Mouse (Mus musculus): ENCODE data around the gene Cntn2. TPM values are rescaled to one million over a fixed set of nuclear protein-coding genes. Genes with fewer than 3 reads are reported as not detected.

Gene Cntn2
- polyA plus RNA-seq, 1 experiment from 2014 or later = 0.30 TPM

- 38% methylated on average over 4 of the region's 4 CpGs for WGBS
- Histone ChIP-seq H3K27ac (no peak overlapping the region), H3K36me3 (no peaks in the 10 kb centered on the region), H3K27me3 (0 out of 2 replicates have a peak, but pooled peaks cover 3% of the 10 kb centered on the region), H3K4me3 (replicated peaks) (no peak overlapping the region), H3K9ac (no peak overlapping the region), H3K4me1 (0 out of 2 replicates have a peak, but pooled peaks cover 6% of the 10 kb centered on the region), H3K9me3 (replicated peaks) (no peaks in the 10 kb centered on the region), H3K4me2 (no peak overlapping the region)
- ATAC-seq (replicated peaks; ENCODE audit: low FRiP score) = no peak
Observed at GRCm38 (mm10) chr1:132523920-132524319, 19.1 kb downstream of the Cntn2 start.

DNA sequence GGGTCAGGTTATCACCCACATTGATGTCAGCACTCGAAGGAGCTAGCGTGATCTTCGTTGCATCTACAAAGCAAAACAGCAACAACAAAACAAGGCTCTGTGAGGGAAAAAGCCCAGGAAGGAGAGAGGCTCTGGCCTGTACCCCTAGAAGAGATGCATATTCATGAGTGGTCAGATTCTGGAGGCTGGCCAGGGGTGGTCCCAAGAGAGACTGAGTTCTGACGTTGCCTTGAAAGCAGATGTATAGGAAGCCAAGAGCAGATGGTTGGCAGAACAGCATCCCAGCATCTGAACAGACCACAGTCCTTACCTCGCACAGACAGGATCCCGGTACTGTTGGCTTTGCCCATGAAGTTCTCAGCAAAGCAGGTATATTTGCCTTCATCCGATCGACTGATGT, 20.0 kb downstream of the Cntn2 start:
- ATAC-seq (replicated peaks; ENCODE audit: low FRiP score) = no peak
- no peak overlapping the region for H3K4me3 ChIP-seq (replicated peaks)
- no peaks in the 10 kb centered on the region for H3K9me3 ChIP-seq (replicated peaks)
- H3K27me3 ChIP-seq = 0 out of 2 replicates have a peak, but pooled peaks cover 3% of the 10 kb centered on the region
- H3K9ac ChIP-seq = no peak overlapping the region
- WGBS = 83% methylated on average over 8 of the region's 8 CpGs
- no peak overlapping the region for H3K27ac ChIP-seq
- H3K4me2 ChIP-seq = no peak overlapping the region
- 0 out of 2 replicates have a peak, but pooled peaks cover 6% of the 10 kb centered on the region for H3K4me1 ChIP-seq
- H3K36me3 ChIP-seq = no peaks in the 10 kb centered on the region

- Histone ChIP-seq H3K4me1 (0 out of 2 replicates have a peak, but pooled peaks cover 2% of the 10 kb centered on the region), H3K36me3 (no peaks in the 10 kb centered on the region), H3K4me3 (replicated peaks) (no peak overlapping the region), H3K4me2 (0 out of 2 replicates have a peak overlapping the region, but pooled peaks have one; percentile 22), H3K9ac (no peak overlapping the region), H3K27ac (no peak overlapping the region), H3K9me3 (replicated peaks) (no peaks in the 10 kb centered on the region), H3K27me3 (0 out of 2 replicates have a peak, but pooled peaks cover 3% of the 10 kb centered on the region)
- WGBS = 18% methylated on average over 5 of the region's 6 CpGs
- peak; percentile 73 for ATAC-seq (replicated peaks; ENCODE audit: low FRiP score)
Observed at GRCm38 (mm10) chr1:132520764-132521163, 22.3 kb downstream of the Cntn2 start.

DNA sequence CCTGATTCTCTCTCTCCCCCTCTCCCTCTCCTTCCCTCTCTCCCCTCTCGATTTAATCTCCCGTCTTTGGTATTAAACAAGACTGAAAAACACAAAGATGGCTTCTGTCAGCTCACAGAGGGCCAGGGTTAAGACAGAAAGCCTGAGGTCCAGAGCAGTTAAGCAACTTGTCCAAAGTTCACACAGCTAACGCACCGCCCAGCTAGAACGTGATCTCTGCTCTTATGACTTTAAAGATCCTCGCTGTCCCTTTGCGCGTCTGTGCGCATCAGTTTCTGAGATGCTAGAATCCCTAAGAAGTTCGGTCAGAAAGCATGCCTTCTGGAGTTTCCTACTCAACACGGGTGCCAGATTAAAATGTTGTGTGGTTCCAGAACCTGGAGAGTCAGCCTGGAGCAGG, 23.3 kb downstream of the Cntn2 start:
- 0 out of 2 replicates have a peak, but pooled peaks cover 3% of the 10 kb centered on the region for H3K27me3 ChIP-seq
- no peak overlapping the region for H3K27ac ChIP-seq
- H3K4me1 ChIP-seq = 0 out of 2 replicates have a peak, but pooled peaks cover 2% of the 10 kb centered on the region
- no peak overlapping the region for H3K9ac ChIP-seq
- no peak overlapping the region for H3K4me3 ChIP-seq (replicated peaks)
- no peaks in the 10 kb centered on the region for H3K9me3 ChIP-seq (replicated peaks)
- H3K36me3 ChIP-seq = no peaks in the 10 kb centered on the region
- WGBS = 84% methylated on average over 11 of the region's 11 CpGs
- no peak overlapping the region for H3K4me2 ChIP-seq
- no peak for ATAC-seq (replicated peaks; ENCODE audit: low FRiP score)

DNA sequence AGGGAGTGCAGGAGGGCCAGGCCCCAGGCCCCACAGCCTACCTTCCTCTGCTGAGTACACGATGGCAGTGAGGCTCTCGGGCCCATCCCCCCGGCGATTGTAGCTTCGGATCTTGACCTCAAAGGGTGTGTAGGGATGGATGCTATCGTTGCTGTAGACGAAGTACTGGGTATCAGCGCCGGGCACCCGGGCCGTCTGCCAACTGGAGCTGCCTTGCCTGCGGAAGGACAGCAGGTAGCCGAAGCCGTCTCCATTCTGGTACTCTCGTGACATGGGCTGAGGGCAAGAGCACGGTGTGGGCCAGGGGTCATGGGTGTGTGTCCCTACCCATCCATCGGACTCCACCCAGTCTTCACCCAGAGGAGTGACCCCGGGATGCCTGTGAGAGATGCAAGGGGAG, 24.4 kb downstream of the Cntn2 start:
- WGBS = 84% methylated on average over 18 of the region's 18 CpGs
- Histone ChIP-seq H3K36me3 (no peaks in the 10 kb centered on the region), H3K9me3 (replicated peaks) (no peaks in the 10 kb centered on the region), H3K4me2 (no peak overlapping the region), H3K27me3 (no peaks in the 10 kb centered on the region), H3K4me3 (replicated peaks) (no peak overlapping the region), H3K27ac (no peak overlapping the region), H3K4me1 (peaks cover 5% of the 10 kb centered on the region; the same call in 1 of the 2 replicates), H3K9ac (no peak overlapping the region)
- no peak for ATAC-seq (replicated peaks; ENCODE audit: low FRiP score)

DNA sequence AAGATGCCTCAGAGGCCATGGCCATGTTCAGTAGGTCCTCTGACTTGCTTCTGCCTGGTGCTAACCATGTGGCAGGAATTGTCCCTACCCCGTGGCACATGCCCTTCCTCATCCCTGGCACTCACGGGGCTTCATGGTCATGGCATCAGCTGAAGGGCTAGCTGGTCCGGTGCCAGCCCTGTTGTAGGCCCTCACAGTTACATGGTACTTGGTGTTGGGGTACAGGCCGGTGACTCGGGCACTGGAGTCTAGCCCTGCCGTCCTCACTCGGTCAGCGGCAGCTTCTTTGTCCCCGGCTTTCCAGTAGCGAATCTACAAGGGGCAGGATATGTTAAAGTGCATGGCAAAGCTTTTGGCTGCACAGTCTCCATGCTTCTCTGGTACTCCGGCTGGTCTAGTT, 26.3 kb downstream of the Cntn2 start:
- Histone ChIP-seq H3K9ac (no peak overlapping the region), H3K4me2 (no peak overlapping the region), H3K9me3 (replicated peaks) (no peaks in the 10 kb centered on the region), H3K36me3 (no peaks in the 10 kb centered on the region), H3K4me3 (replicated peaks) (no peak overlapping the region), H3K4me1 (peaks cover 9% of the 10 kb centered on the region), H3K27ac (no peak overlapping the region), H3K27me3 (no peaks in the 10 kb centered on the region)
- no peak for ATAC-seq (replicated peaks; ENCODE audit: low FRiP score)
- 92% methylated on average over 11 of the region's 11 CpGs for WGBS

- Histone ChIP-seq H3K27ac (no peak overlapping the region), H3K36me3 (no peaks in the 10 kb centered on the region), H3K9ac (no peak overlapping the region), H3K27me3 (no peaks in the 10 kb centered on the region), H3K4me2 (no peak overlapping the region), H3K4me1 (peaks cover 18% of the 10 kb centered on the region), H3K9me3 (replicated peaks) (no peaks in the 10 kb centered on the region), H3K4me3 (replicated peaks) (no peak overlapping the region)
- WGBS = 93% methylated on average over 12 of the region's 12 CpGs
- ATAC-seq (replicated peaks; ENCODE audit: low FRiP score) = no peak
Observed at GRCm38 (mm10) chr1:132515339-132515738, 27.7 kb downstream of the Cntn2 start.

DNA sequence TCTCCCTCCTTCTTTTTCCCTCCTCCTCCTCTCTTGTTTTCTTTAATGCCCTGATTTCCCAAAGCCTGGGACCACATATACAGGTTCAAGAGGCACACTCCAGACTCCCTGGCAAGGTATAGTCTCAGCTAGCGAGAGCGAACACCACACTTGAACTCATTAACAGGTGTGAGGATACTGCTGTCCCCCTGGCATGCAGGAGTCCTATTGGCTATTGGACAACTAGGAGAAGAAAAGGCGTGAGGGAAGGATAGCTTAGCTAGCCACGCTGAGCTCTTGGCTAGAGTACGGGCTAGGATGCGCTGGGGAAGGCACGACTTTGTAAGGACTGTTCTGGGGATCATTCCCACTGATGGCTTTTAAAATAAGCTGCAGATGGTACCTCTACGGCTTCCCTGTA, 30.9 kb downstream of the Cntn2 start:
- ATAC-seq (replicated peaks; ENCODE audit: low FRiP score) = 0 out of 2 replicates have a peak, but pooled peaks have one; percentile 24
- Histone ChIP-seq H3K9ac (no peak overlapping the region), H3K9me3 (replicated peaks) (no peaks in the 10 kb centered on the region), H3K27ac (no peak overlapping the region), H3K4me3 (replicated peaks) (no peak overlapping the region), H3K4me1 (peaks cover 18% of the 10 kb centered on the region), H3K4me2 (no peak overlapping the region), H3K27me3 (no peaks in the 10 kb centered on the region), H3K36me3 (peaks cover 18% of the 10 kb centered on the region)
- WGBS = 74% methylated on average over 8 of the region's 8 CpGs

- H3K9ac ChIP-seq = no peak overlapping the region
- no peak overlapping the region for H3K4me2 ChIP-seq
- H3K27me3 ChIP-seq = no peaks in the 10 kb centered on the region
- H3K36me3 ChIP-seq = peaks cover 23% of the 10 kb centered on the region
- 24% methylated on average over 8 of the region's 8 CpGs for WGBS
- H3K27ac ChIP-seq = peak overlapping the region; percentile 37
- H3K9me3 ChIP-seq (replicated peaks) = no peaks in the 10 kb centered on the region
- ATAC-seq (replicated peaks; ENCODE audit: low FRiP score) = peak; percentile 77
- no peak overlapping the region for H3K4me3 ChIP-seq (replicated peaks)
- peaks cover 18% of the 10 kb centered on the region for H3K4me1 ChIP-seq
Observed at GRCm38 (mm10) chr1:132511521-132511920, 31.5 kb downstream of the Cntn2 start.

GRCm38 (mm10) chr1:132509771-132510170, 33.3 kb downstream of the Cntn2 start:
- Histone ChIP-seq H3K4me3 (replicated peaks) (no peak overlapping the region), H3K27ac (no peak overlapping the region), H3K9ac (no peak overlapping the region), H3K9me3 (replicated peaks) (no peaks in the 10 kb centered on the region), H3K4me1 (peaks cover 18% of the 10 kb centered on the region), H3K36me3 (peaks cover 41% of the 10 kb centered on the region), H3K4me2 (no peak overlapping the region), H3K27me3 (no peaks in the 10 kb centered on the region)
- WGBS = 86% methylated on average over 5 of the region's 5 CpGs
- no peak for ATAC-seq (replicated peaks; ENCODE audit: low FRiP score)

DNA sequence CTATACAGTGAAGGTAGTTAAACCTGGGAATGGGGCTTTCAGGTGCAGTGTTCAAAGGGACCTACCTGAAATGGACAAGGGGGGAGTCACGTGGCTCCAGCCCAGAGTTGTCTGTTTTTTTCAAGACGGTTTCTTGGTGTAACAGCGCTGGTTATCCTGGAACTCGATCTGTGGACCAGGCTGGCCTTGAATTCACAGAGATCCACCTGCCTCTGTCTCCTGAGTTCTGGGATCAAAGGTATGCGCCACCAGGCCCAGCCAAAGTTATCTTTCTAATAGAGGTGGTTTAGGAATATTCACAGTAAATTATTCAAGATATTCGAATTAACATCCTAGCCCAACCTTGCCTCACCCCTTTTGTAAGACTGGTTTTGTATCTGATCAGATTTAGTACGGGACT, 36.4 kb downstream of the Cntn2 start:
- no peak overlapping the region for H3K4me2 ChIP-seq
- no peak for ATAC-seq (replicated peaks; ENCODE audit: low FRiP score)
- H3K36me3 ChIP-seq = peaks cover 68% of the 10 kb centered on the region
- no peak overlapping the region for H3K27ac ChIP-seq
- no peaks in the 10 kb centered on the region for H3K27me3 ChIP-seq
- H3K4me1 ChIP-seq = 0 out of 2 replicates have a peak, but pooled peaks cover 9% of the 10 kb centered on the region
- no peak overlapping the region for H3K4me3 ChIP-seq (replicated peaks)
- H3K9ac ChIP-seq = no peak overlapping the region
- WGBS = 93% methylated on average over 7 of the region's 7 CpGs
- no peaks in the 10 kb centered on the region for H3K9me3 ChIP-seq (replicated peaks)

GRCm38 (mm10) chr1:132506058-132506457, 37.0 kb downstream of the Cntn2 start, which contains the start of gene Tmem81:
Gene Tmem81 (plus strand): TSS chr1:132506230.
- H3K27ac ChIP-seq = no peak within 1 kb of the TSS
- 0 out of 2 replicates have a peak, but pooled peaks cover 3% of the 10 kb centered on the region for H3K4me1 ChIP-seq
- H3K9me3 ChIP-seq (replicated peaks) = no peaks in the 10 kb centered on the region
- no peaks in the 10 kb centered on the region for H3K27me3 ChIP-seq
- ATAC-seq (replicated peaks; ENCODE audit: low FRiP score) = no peak
- no peak within 1 kb of the TSS for H3K9ac ChIP-seq
- H3K4me2 ChIP-seq = no peak within 1 kb of the TSS
- H3K36me3 ChIP-seq = peaks cover 74% of the 10 kb centered on the region
- 89% methylated on average over 7 of the region's 7 CpGs for WGBS
- H3K4me3 ChIP-seq (replicated peaks) = no peak within 1 kb of the TSS

GRCm38 (mm10) chr1:132505155-132505554, 37.9 kb downstream of the Cntn2 start:
- no peak overlapping the region for H3K4me2 ChIP-seq
- no peaks in the 10 kb centered on the region for H3K9me3 ChIP-seq (replicated peaks)
- no peaks in the 10 kb centered on the region for H3K27me3 ChIP-seq
- ATAC-seq (replicated peaks; ENCODE audit: low FRiP score) = no peak
- WGBS = 93% methylated on average over 5 of the region's 5 CpGs
- H3K9ac ChIP-seq = no peak overlapping the region
- H3K4me3 ChIP-seq (replicated peaks) = no peak overlapping the region
- peaks cover 83% of the 10 kb centered on the region for H3K36me3 ChIP-seq
- no peak overlapping the region for H3K27ac ChIP-seq
- no peaks in the 10 kb centered on the region for H3K4me1 ChIP-seq

Data from kidney, embryonic 15.5 days (tissue).